8 mouse cellular contexts compared by ENCODE assay signal in genomic region chr9:49797821-49798571, GRCm38 (mm10). TPM values are rescaled to one million over a fixed set of nuclear protein-coding genes. Genes with fewer than 3 reads are reported as not detected.
DNase-seq lines count a peak whose midpoint lies in the region; ATAC-seq and TF ChIP-seq lines count a peak whose summit lies in the region.

No protein-coding gene starts in this region.

- H3K36me3 ChIP-seq in C2C12 (ENCODE audit: control insufficient read depth, insufficient read depth) = no peaks in the 10 kb centered on the region
- no peaks in the 10 kb centered on the region for H3K36me3 ChIP-seq in forebrain, embryonic 11.5 days (ENCODE audit: control insufficient read depth, insufficient read depth, low read length)
- H3K36me3 ChIP-seq in heart, embryonic 14.5 days (ENCODE audit: control insufficient read depth, insufficient read depth, low read length) = no peaks in the 10 kb centered on the region
- no peaks in the 10 kb centered on the region for H3K36me3 ChIP-seq in liver, embryonic 15.5 days (replicated peaks)
- H3K36me3 ChIP-seq in neural tube, embryonic 15.5 days = no peaks in the 10 kb centered on the region

- under 1% methylated on average over 58 of the region's 58 CpGs for WGBS in forebrain, embryonic 11.5 days
- under 1% methylated on average over 54 of the region's 58 CpGs for WGBS in heart, embryonic 14.5 days
- WGBS in liver, embryonic 15.5 days (ENCODE audit: insufficient replicate concordance) = under 1% methylated on average over 58 of the region's 58 CpGs
- WGBS in neural tube, embryonic 15.5 days = under 1% methylated on average over 58 of the region's 58 CpGs

- peaks cover 49% of the 10 kb centered on the region for H3K79me2 ChIP-seq in C2C12 (ENCODE audit: control insufficient read depth, insufficient read depth)

- H3K4me3 ChIP-seq in C2C12 (ENCODE audit: insufficient read depth, poor library complexity, severe bottlenecking) = peak overlapping the region; percentile 75
- peak overlapping the region; percentile 68 for H3K4me3 ChIP-seq in forebrain, embryonic 11.5 days (ENCODE audit: low read depth, low read length)
- peak overlapping the region; percentile 76 to 82 for H3K4me3 ChIP-seq in heart, embryonic 14.5 days (ENCODE audit: control insufficient read depth in 1 of 2, insufficient read depth in 1 of 2, low read depth in 1 of 2, low read length in 2 of 2)
- peak overlapping the region; percentile 53 for H3K4me3 ChIP-seq in liver, embryonic 15.5 days (replicated peaks)
- peak overlapping the region; percentile 94 for H3K4me3 ChIP-seq in neural tube, embryonic 15.5 days (replicated peaks)

- no peak for TF ChIP-seq CTCF in C2C12 (IDR thresholded peaks at IDR 0.05; ENCODE audit: control insufficient read depth, insufficient read depth, insufficient read length)

- H3K9ac ChIP-seq in forebrain, embryonic 11.5 days (ENCODE audit: low read length) = peak overlapping the region; percentile 78
- peak overlapping the region; percentile 86 for H3K9ac ChIP-seq in heart, embryonic 14.5 days (ENCODE audit: low read length)
- no peak overlapping the region for H3K9ac ChIP-seq in liver, embryonic 15.5 days
- H3K9ac ChIP-seq in neural tube, embryonic 15.5 days (replicated peaks) = peak overlapping the region; percentile 100

- ATAC-seq in forebrain, embryonic 11.5 days (replicated peaks; ENCODE audit: low FRiP score) = peak; percentile 55
- ATAC-seq in heart, embryonic 14.5 days (ENCODE audit: insufficient number of reproducible peaks, insufficient read depth, low FRiP score, low read depth) = peak; percentile 64
- no peak for ATAC-seq in liver, embryonic 15.5 days (ENCODE audit: insufficient read depth)
- ATAC-seq in neural tube, embryonic 15.5 days (ENCODE audit: low FRiP score) = peak; percentile 84

- peak overlapping the region; percentile 89 for H3ac ChIP-seq in C2C12 (ENCODE audit: control insufficient read depth, insufficient read length, low read depth)

- peak; percentile 91 for DNase-seq in brain, adult 2 months (ENCODE audit: low read depth, low spot score)
- peak; percentile 85 for DNase-seq in forebrain, embryonic 11.5 days (ENCODE audit: low spot score)
- DNase-seq in kidney, postnatal 36 days = peak; percentile 43 to 63
- peak; percentile 59 for DNase-seq in thymus, postnatal 25 days

- H3K27me3 ChIP-seq in C2C12 (ENCODE audit: control insufficient read depth, insufficient read depth, insufficient read length) = no peaks in the 10 kb centered on the region
- H3K27me3 ChIP-seq in forebrain, embryonic 11.5 days (ENCODE audit: control insufficient read depth, insufficient read depth, low read length) = no peaks in the 10 kb centered on the region
- no peaks in the 10 kb centered on the region for H3K27me3 ChIP-seq in heart, embryonic 14.5 days (ENCODE audit: control insufficient read depth, insufficient read depth, low read length)
- H3K27me3 ChIP-seq in liver, embryonic 15.5 days = peaks cover 59% of the 10 kb centered on the region
- no peaks in the 10 kb centered on the region for H3K27me3 ChIP-seq in neural tube, embryonic 15.5 days (replicated peaks)

- H3K79me3 ChIP-seq in C2C12 (ENCODE audit: low read depth) = peaks cover 28% of the 10 kb centered on the region

- H3K27ac ChIP-seq in forebrain, embryonic 11.5 days (ENCODE audit: low read depth, low read length) = peak overlapping the region; percentile 65; the same call in 1 of the 2 replicates
- H3K27ac ChIP-seq in heart, embryonic 14.5 days (replicated peaks in 1 of 2; ENCODE audit: control insufficient read depth in 1 of 2, insufficient read depth in 1 of 2, low read depth in 2 of 2, low read length in 2 of 2) = peak overlapping the region; percentile 58 to 82
- no peak overlapping the region for H3K27ac ChIP-seq in liver, embryonic 15.5 days (replicated peaks)
- peak overlapping the region; percentile 97 for H3K27ac ChIP-seq in neural tube, embryonic 15.5 days (replicated peaks)

- H3K4me1 ChIP-seq in forebrain, embryonic 11.5 days (replicated peaks; ENCODE audit: control insufficient read depth, insufficient read depth, low read length) = no peaks in the 10 kb centered on the region
- peaks cover 4 to 34% of the 10 kb centered on the region in 2 experiments for H3K4me1 ChIP-seq in heart, embryonic 14.5 days (ENCODE audit: control insufficient read depth in 2 of 2, insufficient read depth in 2 of 2, low read length in 2 of 2)
- peaks cover 10% of the 10 kb centered on the region; the same call in 1 of the 2 replicates for H3K4me1 ChIP-seq in liver, embryonic 15.5 days (replicated peaks)
- peaks cover 36% of the 10 kb centered on the region for H3K4me1 ChIP-seq in neural tube, embryonic 15.5 days

- peak overlapping the region; percentile 94 for H3K4me2 ChIP-seq in forebrain, embryonic 11.5 days (ENCODE audit: low read depth, low read length, severe bottlenecking)
- H3K4me2 ChIP-seq in heart, embryonic 14.5 days (ENCODE audit: low read length) = peak overlapping the region; percentile 92
- peak overlapping the region; percentile 61 for H3K4me2 ChIP-seq in liver, embryonic 15.5 days
- H3K4me2 ChIP-seq in neural tube, embryonic 15.5 days = peak overlapping the region; percentile 80

- H3K9me3 ChIP-seq in forebrain, embryonic 11.5 days (ENCODE audit: control insufficient read depth, low read length) = no peaks in the 10 kb centered on the region
- no peaks in the 10 kb centered on the region for H3K9me3 ChIP-seq in heart, embryonic 14.5 days (ENCODE audit: control insufficient read depth, low read length)
- no peaks in the 10 kb centered on the region for H3K9me3 ChIP-seq in liver, embryonic 15.5 days (replicated peaks)
- H3K9me3 ChIP-seq in neural tube, embryonic 15.5 days (replicated peaks) = no peaks in the 10 kb centered on the region

TF ChIP-seq in C2C12, 6 proteins besides CTCF, POLR2A, EP300 and RAD21:
- TF ChIP-seq CEBPB (IDR thresholded peaks at IDR 0.05; ENCODE audit: low read depth) (peak; percentile 20), FOSL1 (IDR thresholded peaks at IDR 0.05; ENCODE audit: insufficient read depth, low read length, poor library complexity, severe bottlenecking) (no peak)
TF ChIP-seq in C2C12: peak in this region for 1.

RNA-seq across cellular contexts. Expression of gene Ncam1, which starts 0.7 kb away (rescaled TPM):
- 41.5 TPM for polyA plus RNA-seq in C2C12 (2012; fragmentation: generic; extraction: Trizol)
- 69.6 and 78.0 TPM in 2 replicates for polyA plus RNA-seq in forebrain, embryonic 11.5 days (2014; fragmentation: Nextera tagmentation; extraction: Ambion mirVana)
- 104 and 117 TPM in 2 replicates for polyA plus RNA-seq in heart, embryonic 14.5 days (2014; fragmentation: Nextera tagmentation; extraction: Ambion mirVana)
- 4.1 and 5.6 TPM in 2 replicates for polyA plus RNA-seq in liver, embryonic 15.5 days (2015; fragmentation: Nextera tagmentation; extraction: Ambion mirVana)
- polyA plus RNA-seq in neural tube, embryonic 15.5 days (2015; fragmentation: Nextera tagmentation; extraction: Ambion mirVana) = 387 and 434 TPM in 2 replicates
